Mouse (Mus musculus) intestine, embryonic 14.5 days (tissue): ENCODE measurements around the gene Tmbim1. TPM values are rescaled to one million over a fixed set of nuclear protein-coding genes. Genes with fewer than 3 reads are reported as not detected.
"Not testable (repeated sequence)": the region's sequence is repeated elsewhere in the genome, so short reads cannot be mapped to it uniquely, and the experiment has no call there.

Source experiments
- ATAC-seq: fragments of 200-750 bp; cut with Nextera tagmentation; replicated peaks from 2 replicates; pipeline ENCODE4 v1.8.0; 2017; ENCODE audit warnings: low read depth, moderate number of reproducible peaks, moderate TSS enrichment, moderate library complexity; ENCODE audit not compliant: low FRiP score, low TSS enrichment
- DNase-seq: peaks from one replicate; pipeline ENCODE4 v3.0.0-alpha.2; 2018; ENCODE audit warnings: low spot score
- H3K27ac ChIP-seq: fragments of 300-500 bp; sonication (generic); 2 replicates; pipeline ENCODE4 v1.5.1; 2014; ENCODE audit warnings: low read depth, mild to moderate bottlenecking, control low read depth
- H3K27me3 ChIP-seq: fragments of 300-500 bp; sonication (generic); replicated peaks from 2 replicates; pipeline ENCODE4 v1.6.1; 2014; ENCODE audit warnings: low read length, control low read depth; ENCODE audit not compliant: control insufficient read depth, insufficient read depth
- H3K36me3 ChIP-seq: fragments of 300-500 bp; sonication (generic); 2 replicates; pipeline ENCODE4 v1.6.1; 2014; ENCODE audit warnings: low read length, control low read depth; ENCODE audit not compliant: control insufficient read depth, insufficient read depth
- H3K4me1 ChIP-seq: fragments of 300-500 bp; sonication (generic); replicated peaks from 2 replicates; pipeline ENCODE4 v1.6.1; 2014; ENCODE audit warnings: low read length, control low read depth, mixed read lengths; ENCODE audit not compliant: control insufficient read depth, insufficient read depth
- H3K4me2 ChIP-seq: fragments of 300-500 bp; sonication (generic); 2 replicates; pipeline ENCODE4 v1.6.1; 2014; ENCODE audit warnings: low read length
- H3K4me3 ChIP-seq: fragments of 300-500 bp; sonication (generic); 2 replicates; pipeline ENCODE4 v1.5.1; 2014; ENCODE audit warnings: low read depth, low read length, control low read depth, mixed read lengths
- H3K9ac ChIP-seq: fragments of 300-500 bp; sonication (generic); 2 replicates; pipeline ENCODE4 v1.6.1; 2014; ENCODE audit warnings: mild to moderate bottlenecking, low read length
- H3K9me3 ChIP-seq: fragments of 300-500 bp; sonication (generic); 2 replicates; pipeline ENCODE4 v1.6.1; 2016; ENCODE audit warnings: low read length, control low read depth; ENCODE audit not compliant: control insufficient read depth
- WGBS: fragments of 180-500 bp; shearing (Covaris S2); extraction: QIAGEN DNeasy Blood & Tissue Kit; methylation state at CpG from one replicate; pipeline ENCODE4 v1.1.7; 2014; 5-methylcytosine and 5-hydroxymethylcytosine counted together
- polyA plus RNA-seq: library from polyadenylated mRNA; unstranded; fragments of >200 nt; fragmentation: Nextera tagmentation; extraction: Ambion mirVana; gene quantifications from 2 replicates; pipeline ENCODE4 v1.2.1, GENCODE M21; 2014

Gene Tmbim1
- polyA plus RNA-seq, 1 experiment from 2014 or later, result 42.6 TPM

- Histone ChIP-seq H3K9me3 (no peaks in the 10 kb centered on the region), H3K9ac (peak overlapping the region; percentile 40), H3K4me1 (peaks cover 13% of the 10 kb centered on the region), H3K27me3 (no peaks in the 10 kb centered on the region), H3K36me3 (no peaks in the 10 kb centered on the region), H3K27ac (peak overlapping the region; percentile 51; the same call in 1 of the 2 replicates), H3K4me3 (peak overlapping the region; percentile 49), H3K4me2 (peak overlapping the region; percentile 57)
- DNase-seq, result peak; percentile 59
- 2% methylated on average over 9 of the region's 9 CpGs for WGBS
- no peak for ATAC-seq
These were observed 27.5 kb upstream of the Tmbim1 start for GRCm38 (mm10) chr1:74332930-74333329.

GRCm38 (mm10) chr1:74332241-74332763, 26.9 kb upstream of the Tmbim1 start:
- DNase-seq, result peak; percentile 97
- Histone ChIP-seq H3K9ac (peak overlapping the region; percentile 40), H3K36me3 (no peaks in the 10 kb centered on the region), H3K9me3 (no peaks in the 10 kb centered on the region), H3K4me1 (peaks cover 13% of the 10 kb centered on the region), H3K27ac (peak overlapping the region; percentile 51; the same call in 1 of the 2 replicates), H3K4me2 (peak overlapping the region; percentile 57), H3K4me3 (peak overlapping the region; percentile 49), H3K27me3 (no peaks in the 10 kb centered on the region)
- 0% methylated on average over 36 of the region's 36 CpGs for WGBS
- peak; percentile 95 for ATAC-seq

- no peak overlapping the region for H3K4me3 ChIP-seq
- no peak overlapping the region for H3K27ac ChIP-seq
- H3K4me1 ChIP-seq, result peaks cover 13% of the 10 kb centered on the region
- ATAC-seq (no peak), DNase-seq (no peak)
- H3K4me2 ChIP-seq, result no peak overlapping the region
- no peaks in the 10 kb centered on the region for H3K36me3 ChIP-seq
- H3K27me3 ChIP-seq, result no peaks in the 10 kb centered on the region
- H3K9me3 ChIP-seq, result no peaks in the 10 kb centered on the region
- no peak overlapping the region for H3K9ac ChIP-seq
- 75% methylated on average over 4 of the region's 4 CpGs for WGBS
These were observed 25.7 kb upstream of the Tmbim1 start for GRCm38 (mm10) chr1:74331046-74331681.

- H3K4me3 ChIP-seq, result no peak overlapping the region
- peaks cover 13% of the 10 kb centered on the region for H3K4me1 ChIP-seq
- H3K4me2 ChIP-seq, result no peak overlapping the region
- no peaks in the 10 kb centered on the region for H3K27me3 ChIP-seq
- H3K9me3 ChIP-seq, result no peaks in the 10 kb centered on the region
- H3K36me3 ChIP-seq, result no peaks in the 10 kb centered on the region
- ATAC-seq (no peak), DNase-seq (no peak)
- H3K9ac ChIP-seq, result no peak overlapping the region
- WGBS, result 63% methylated on average over 7 of the region's 7 CpGs
- no peak overlapping the region for H3K27ac ChIP-seq
These were observed 24.5 kb upstream of the Tmbim1 start for GRCm38 (mm10) chr1:74329899-74330431.

- H3K27me3 ChIP-seq, H3K4me1 ChIP-seq, H3K9ac ChIP-seq, H3K36me3 ChIP-seq, H3K4me3 ChIP-seq, DNase-seq, ATAC-seq, H3K9me3 ChIP-seq, H3K27ac ChIP-seq, H3K4me2 ChIP-seq: not testable (repeated sequence)
- 75% methylated on average over 2 of the region's 2 CpGs for WGBS
These were observed 21.5 kb upstream of the Tmbim1 start for GRCm38 (mm10) chr1:74326916-74327315.

GRCm38 (mm10) chr1:74321396-74321795, 16.0 kb upstream of the Tmbim1 start:
- no peaks in the 10 kb centered on the region for H3K36me3 ChIP-seq

GRCm38 (mm10) chr1:74318711-74319110, 13.3 kb upstream of the Tmbim1 start:
- no peak for DNase-seq
- ATAC-seq, result no peak
- Histone ChIP-seq H3K9ac (no peak overlapping the region), H3K4me1 (no peaks in the 10 kb centered on the region), H3K4me2 (no peak overlapping the region), H3K4me3 (no peak overlapping the region), H3K27ac (no peak overlapping the region), H3K9me3 (no peaks in the 10 kb centered on the region), H3K36me3 (no peaks in the 10 kb centered on the region), H3K27me3 (no peaks in the 10 kb centered on the region)
- 87% methylated on average over 3 of the region's 3 CpGs for WGBS

More at GRCm38 (mm10) chr1:74321396-74321795, 16.0 kb upstream of the Tmbim1 start:
- no peaks in the 10 kb centered on the region for H3K9me3 ChIP-seq
- no peaks in the 10 kb centered on the region for H3K4me1 ChIP-seq
- no peaks in the 10 kb centered on the region for H3K27me3 ChIP-seq
- no peak overlapping the region for H3K4me3 ChIP-seq
- ATAC-seq (no peak), DNase-seq (no peak)
- no peak overlapping the region for H3K4me2 ChIP-seq
- no peak overlapping the region for H3K9ac ChIP-seq
- no peak overlapping the region for H3K27ac ChIP-seq
- 45% methylated on average over 3 of the region's 3 CpGs for WGBS

GRCm38 (mm10) chr1:74316114-74316827, 10.8 kb upstream of the Tmbim1 start:
- H3K4me3 ChIP-seq, result no peak overlapping the region
- no peak overlapping the region for H3K4me2 ChIP-seq
- H3K36me3 ChIP-seq, result no peaks in the 10 kb centered on the region
- DNase-seq (no peak), ATAC-seq (no peak)
- WGBS, result 77% methylated on average over 4 of the region's 4 CpGs
- no peak overlapping the region for H3K9ac ChIP-seq
- H3K9me3 ChIP-seq, result no peaks in the 10 kb centered on the region
- no peak overlapping the region for H3K27ac ChIP-seq
- H3K4me1 ChIP-seq, result no peaks in the 10 kb centered on the region
- H3K27me3 ChIP-seq, result no peaks in the 10 kb centered on the region
